Mouse (Mus musculus) ovary, postnatal 10 days (tissue): ENCODE results near the gene Klhl33.
"Not testable (repeated sequence)": the region's sequence is repeated elsewhere in the genome, so short reads cannot be mapped to it uniquely, and the experiment has no call there.

Source experiments
- DNase-seq: peaks from one replicate; pipeline ENCODE4 v3.0.0; 2022; ENCODE audit warnings: low spot score

The Klhl33 gene

DNA sequence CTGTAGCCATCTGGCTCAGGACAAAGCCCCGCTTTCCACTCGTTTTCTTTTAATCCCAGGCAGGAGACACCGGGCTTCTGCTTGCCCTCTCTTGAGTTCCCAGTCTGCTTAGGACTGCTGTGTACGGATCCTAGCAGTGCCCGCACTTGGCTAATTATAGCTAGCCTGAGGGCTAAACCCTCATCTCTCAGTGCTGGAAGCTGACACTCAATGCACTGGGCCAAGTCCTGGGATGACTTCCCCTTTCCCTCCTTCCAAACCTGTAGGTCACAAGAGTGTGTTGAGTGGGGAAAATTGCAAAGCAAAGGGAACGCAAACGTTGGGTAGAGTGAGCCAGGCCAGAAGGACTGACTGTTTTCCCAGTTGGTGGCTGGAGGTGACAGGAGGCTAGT, at the start of gene Klhl33:
Gene Klhl33, minus strand, starts transcription at position 134 of the 392 bp plus-strand sequence.
- no peak for DNase-seq

DNA sequence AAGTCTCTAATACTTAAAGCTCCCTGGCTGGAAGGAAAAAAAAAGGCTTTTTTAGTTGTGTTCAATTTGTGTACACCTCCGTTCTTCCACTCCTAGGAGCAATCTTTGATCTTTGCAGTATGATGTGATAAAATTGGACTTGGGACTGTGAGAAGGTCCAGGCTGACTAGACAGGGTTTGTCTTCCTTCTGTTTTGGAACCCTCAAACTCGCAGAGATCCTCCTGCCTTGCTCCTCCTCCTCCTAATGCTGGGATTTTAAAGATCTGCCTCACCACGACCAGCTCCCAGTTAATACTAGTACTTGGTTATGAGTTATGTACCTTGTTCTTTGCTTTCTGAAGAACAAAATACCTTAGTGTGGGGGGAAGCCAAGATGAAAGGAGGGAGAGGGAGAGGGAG, 48.2 kb upstream of the Klhl33 start:
- DNase-seq = not testable (repeated sequence)

DNA sequence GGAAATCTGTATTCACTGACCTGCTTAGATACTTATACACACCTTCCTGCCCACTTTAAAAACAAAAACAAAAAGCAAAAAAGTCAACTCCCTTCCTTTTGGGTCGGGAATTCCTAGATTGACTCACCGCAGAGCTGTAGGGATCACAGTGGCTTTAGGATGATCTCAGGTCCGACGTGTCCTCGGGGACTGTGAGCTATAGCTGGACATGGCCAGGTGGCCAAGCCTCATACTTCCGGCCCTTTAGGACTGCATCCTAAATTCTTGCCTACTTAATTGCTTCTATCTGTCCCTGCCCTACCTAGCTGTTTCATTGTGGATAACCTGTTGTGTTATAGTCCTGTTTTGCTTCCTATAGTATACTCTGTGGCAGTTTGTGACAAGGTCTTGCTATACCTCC, 47.8 kb upstream of the Klhl33 start:
- not testable (repeated sequence) for DNase-seq

DNA sequence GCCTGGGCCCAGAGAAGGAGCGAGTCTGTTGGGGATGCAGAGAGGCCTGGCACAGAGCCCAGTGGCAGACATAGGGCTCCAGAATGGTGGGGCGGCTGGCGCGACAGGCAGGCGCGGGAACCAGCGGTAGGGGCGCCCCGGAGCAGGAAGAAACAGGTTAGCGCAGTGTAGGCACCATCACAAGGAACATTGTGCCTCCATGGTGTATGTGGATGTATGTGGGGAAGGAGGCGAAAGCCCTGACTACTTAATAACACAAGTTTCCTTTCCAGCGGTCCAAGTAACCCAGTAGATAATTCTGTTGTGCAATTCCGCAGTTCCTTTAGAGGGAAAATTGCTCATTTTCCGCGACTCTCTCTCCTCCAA, 47.3 kb upstream of the Klhl33 start:
- DNase-seq = not testable (repeated sequence)

DNA sequence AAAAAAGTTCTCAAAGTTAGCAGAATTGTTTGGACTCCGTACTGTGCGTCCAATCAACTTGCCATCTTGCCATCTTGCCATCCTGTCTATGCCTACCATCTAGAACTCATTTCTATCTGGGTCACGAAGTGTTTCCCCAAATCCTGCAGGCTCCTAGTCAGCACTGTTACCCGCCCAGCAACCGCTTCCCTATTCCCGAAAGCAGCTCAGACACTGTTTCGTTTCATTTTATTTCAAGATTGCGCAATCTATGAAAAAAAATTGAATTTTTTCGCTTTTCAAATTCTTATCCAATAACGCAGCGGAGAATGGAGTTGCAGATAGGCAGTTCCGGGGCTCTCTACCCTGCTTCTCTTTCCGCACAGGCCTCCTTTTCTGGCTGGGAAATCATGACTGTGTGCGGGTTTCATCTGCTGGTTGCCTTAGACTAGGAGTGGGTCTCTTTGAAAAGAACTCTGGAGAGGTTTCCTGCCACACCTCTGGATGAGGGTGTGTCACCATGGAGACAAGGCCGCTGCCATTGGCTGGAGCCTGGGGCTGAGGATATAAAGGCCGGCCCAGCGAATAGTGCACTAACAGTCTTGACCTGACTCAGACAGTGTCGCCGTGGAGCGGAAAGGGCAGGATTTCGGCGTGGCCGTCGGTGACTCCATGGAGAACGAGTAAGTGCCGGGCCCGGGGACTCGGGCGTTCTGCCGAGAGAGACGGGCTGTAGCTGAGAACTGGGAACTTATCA, 46.8 kb upstream of the Klhl33 start, which contains the start of gene Gm49342:
Gene Gm49342, plus strand, starts transcription at position 586 of the 736 bp plus-strand sequence.
- peak; percentile 97 for DNase-seq

DNA sequence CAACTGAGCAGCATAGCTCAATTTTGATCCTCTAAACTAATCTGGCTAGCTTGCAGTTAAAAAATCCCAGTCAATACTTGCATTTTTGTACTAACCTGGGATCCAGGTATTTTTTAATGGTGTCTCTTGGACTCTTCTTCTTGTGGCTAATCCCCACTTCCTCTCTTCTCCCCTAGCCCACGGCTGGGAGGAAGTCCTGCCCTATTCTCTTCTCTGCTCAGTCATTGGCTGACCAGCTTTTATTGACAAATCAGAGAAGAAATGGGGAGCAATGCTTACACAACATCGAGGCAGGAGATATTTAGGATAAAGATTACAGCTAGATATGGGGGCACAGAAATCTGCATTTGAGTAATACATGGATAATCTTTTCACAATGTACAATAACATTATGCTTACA, 41.6 kb upstream of the Klhl33 start:
- DNase-seq = no peak

DNA sequence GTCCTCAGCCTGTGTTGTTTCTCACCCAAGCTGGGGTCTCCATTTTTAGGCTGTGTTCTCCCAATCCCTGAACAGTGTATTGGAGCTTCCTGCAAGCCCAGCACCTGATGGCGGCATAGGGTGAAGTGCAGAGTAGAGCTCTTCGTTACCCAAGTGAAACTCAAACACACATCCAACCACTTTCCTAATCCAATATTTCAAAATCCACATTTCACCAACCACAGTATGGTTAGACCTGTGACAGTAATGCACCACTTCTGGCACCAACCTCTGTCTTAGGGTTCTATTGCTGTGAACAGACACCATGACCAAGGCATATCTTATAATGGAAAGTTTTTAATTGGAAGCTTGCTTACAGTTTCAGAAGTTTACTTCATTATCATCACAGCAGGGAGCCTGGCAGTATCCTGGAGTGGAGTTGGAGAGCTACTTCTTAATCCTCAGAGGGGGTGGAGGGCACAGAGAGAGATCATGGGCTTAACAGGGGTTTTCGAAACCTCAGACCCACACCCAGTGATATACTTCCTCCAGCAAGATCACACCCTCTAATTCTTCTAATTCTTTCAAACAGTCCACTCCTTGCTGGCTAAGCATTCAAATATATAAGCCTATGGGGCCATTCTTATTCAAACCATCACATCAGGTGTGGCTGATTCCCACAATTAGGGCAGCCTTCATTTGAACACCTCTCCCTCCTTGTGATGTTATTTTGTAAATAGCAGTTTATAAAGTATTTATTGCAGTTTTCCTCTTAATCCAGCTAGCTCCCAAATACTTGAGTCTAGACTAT, 41.0 kb upstream of the Klhl33 start:
- no peak for DNase-seq

DNA sequence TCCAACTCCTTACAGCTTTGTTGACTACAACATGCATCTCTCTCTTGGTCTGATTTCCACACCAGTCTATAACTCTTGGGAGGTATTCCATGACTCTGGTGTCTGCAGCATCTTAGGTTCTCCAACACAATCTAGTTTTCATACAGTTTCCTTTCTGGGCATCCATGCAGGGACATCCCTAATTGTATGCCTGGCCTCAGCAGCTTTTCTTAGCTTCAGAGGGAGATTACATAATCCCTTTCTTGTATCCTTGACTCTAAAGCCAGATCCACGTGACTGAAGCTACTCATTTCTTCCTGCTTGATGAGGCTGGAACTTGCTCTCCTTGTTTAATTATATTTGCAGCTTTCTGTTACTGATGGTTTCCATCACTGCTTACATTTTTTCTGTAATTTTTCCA, 39.3 kb upstream of the Klhl33 start:
- no peak for DNase-seq

DNA sequence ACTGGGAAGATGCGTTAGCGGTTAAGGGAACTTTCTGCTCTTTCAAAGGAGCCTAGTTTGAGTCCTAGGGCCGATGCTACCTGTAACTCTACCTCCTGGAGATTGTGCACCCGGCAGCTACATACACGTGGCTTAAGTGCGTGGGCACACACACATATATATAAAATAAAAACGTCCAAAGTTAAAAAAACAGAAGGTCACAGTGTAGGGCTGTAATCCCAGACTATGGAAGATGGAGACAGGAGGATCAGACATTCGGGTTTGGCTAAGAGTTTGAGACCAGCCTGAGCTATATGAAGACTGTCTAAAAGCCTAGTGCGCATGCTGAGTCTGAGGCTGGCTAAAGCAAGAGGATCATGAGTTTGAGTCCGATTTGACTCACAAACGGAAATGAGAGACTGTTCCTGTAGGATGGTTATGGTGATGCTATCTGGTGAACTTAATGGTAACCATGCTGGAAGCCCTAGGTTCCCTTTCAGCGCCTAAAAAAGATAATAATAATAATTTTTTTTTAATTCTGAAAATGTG, 34.2 kb upstream of the Klhl33 start:
- no peak for DNase-seq

DNA sequence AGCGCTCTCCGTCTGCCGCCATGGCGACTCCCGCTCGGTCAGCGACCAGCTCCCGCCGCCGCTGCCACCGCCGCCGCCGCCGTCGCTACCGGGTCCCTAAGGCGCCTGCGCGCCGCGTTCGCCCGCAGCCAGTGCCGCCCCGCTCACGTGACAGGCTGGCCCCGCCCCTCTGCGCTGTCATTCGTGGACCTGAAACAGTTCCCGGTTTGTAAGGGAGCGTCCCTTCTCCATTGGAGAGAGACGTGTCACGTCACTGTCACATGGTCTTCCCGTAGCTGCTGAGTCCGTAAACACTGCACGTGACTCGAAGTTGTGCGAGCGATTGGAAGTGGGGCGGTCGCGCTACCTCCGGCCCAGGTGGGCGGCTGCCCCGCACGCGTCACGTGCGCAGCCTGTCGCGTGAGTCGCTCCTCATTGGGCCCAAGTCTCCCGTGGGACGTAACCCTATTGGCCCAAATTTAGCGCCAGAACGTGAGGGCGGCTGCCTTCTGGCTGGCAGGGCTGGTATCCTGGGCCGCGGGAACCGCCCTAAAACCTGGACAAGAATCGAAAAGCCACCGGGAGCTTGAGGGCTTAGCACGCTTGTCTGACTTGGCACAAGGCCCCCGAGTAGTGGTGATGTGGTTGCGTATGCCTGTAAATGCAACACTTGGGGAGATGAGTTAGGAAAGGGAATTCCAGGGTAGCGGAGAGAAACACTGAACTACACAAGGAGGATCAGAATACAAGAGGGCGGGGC, 33.6 kb upstream of the Klhl33 start, which contains the start of the genes Pip4p1 and Pnp:
Gene Pip4p1, minus strand, starts transcription at position 103 of the 739 bp plus-strand sequence.
Gene Pnp, plus strand, starts transcription at position 329 of the 739 bp plus-strand sequence.
- peak; percentile 89 for DNase-seq

DNA sequence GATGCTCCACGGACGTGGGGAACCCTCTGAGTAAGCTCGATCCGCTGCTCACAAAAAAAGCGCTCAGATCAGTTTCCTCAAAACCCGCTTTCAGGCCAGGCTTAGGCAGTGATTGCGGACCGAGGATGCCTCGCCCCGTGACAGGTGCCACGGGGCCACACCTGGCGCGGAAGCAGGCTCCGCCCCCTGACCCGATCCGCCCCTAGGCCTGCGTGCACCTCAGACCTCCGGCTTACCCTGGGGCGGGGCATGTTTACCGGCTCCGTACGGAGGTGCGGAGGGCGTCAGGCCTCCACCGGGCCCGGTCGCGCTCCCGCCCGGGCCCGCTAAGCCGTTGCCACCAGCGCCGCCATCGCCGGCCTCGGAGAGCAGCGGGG, 33.1 kb upstream of the Klhl33 start:
- peak; percentile 4 for DNase-seq

DNA sequence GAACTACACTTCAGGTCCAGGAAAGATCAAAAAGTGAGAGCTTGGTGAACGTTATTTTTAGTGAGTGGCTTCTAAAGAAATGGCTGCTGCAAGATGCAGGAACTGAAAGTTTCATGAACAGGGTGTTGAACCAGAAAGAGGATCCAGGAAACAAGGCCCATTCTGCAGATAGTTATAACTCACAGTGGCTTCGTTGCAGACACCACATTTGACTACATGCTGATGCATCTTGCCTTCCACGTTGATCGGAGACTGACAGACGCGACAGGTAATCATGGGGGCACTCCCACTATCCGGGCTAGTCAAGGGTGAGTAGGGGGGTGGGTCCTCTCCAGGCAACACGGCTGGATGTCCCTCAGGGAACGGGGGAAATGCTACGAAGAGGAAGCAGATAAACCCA, 32.6 kb upstream of the Klhl33 start:
- DNase-seq = no peak

DNA sequence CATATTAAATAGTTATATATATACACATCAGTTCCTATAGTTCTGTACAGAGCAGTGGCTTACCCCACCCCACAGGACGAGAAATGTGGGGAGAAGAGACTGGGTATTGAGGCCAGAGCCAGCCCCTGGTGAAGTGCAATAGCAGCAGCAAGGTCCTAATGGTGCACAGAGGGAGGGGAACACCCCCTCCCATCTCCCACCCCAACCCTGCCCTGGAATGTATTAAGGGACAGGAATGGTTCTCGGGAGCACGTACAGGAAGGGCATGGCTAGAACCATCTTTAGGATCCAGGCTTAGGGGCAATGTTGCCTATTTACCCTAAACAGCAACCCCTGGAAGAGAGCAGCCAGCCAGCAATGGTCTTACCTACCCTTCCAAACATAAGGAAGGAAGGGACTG, 30.1 kb upstream of the Klhl33 start:
- no peak for DNase-seq

DNA sequence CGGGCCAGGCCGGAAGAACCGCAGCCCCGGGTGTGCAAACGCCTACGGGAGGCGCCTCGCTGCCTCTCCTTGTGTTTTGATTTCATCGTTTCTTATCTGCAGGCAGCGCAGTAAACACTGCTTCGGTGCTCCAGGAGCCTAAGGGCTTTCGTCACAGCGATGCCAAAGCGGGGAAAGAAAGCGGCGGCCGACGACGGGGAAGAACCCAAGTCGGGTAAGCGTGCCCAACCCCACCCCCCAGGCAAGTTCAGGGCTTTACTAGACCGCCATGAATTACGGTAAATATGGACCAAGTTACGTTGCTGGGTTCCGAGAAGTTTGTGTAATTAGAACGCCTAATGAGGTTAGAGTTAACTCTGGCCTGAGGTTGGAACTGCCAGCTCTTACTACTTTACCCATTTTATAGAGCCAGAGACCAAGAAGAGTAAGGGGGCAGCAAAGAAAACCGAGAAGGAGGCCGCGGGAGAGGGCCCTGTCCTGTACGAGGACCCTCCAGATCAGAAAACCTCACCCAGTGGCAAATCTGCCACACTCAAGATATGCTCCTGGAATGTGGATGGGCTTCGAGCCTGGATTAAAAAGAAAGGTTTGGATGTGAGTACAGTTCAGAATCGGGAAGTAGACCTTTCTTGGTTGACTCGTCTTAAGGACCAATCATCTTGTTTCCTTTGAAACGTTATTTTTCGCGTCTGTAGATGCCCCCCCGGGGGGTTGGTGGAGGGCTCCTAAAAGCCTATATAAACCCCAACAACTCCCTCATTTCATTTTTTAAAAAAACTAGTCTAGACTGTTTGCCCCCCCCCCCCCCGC, 28.0 kb upstream of the Klhl33 start:
- DNase-seq = no peak

DNA sequence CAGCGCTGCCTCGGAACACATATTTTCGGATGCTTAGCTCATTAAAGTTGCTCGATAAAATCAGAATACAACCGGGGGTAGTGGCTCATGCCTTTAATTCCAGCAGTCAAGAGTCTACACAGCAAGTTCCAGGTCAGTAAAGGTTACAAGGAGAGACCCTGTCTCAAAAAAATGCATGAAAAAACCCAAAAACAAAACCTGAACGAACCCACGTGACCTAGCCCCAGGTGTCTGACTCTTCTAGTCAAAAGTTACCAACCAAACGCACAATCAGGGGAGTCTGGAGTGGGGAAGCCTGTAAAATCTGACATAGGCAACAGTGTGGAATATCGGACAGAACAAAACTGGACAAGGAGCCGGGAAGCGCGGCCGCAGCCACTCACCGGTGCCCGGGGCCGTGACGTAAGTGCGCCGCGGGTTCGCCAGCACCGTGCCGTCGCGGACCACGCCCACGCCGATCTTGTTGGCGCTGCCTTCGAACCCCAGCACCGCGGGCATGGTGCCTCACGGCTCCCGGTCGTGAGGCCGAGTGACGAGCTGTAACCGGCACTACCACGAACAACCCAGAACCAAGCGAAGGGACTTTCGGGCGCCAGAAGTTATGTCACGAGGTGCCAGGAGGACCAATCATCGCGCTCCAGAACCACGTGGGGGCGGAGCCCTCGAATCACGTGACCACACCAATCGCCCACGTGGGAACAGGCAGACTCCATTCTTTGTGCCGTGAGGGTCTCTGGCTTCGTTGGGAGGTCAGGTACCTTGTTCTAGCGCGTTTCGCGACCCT, 27.2 kb upstream of the Klhl33 start, which contains the start of the genes Osgep and Apex1:
Gene Osgep, minus strand, starts transcription at position 613 of the 784 bp plus-strand sequence.
Gene Apex1, plus strand, starts transcription at position 688 of the 784 bp plus-strand sequence.
- DNase-seq = peak; percentile 95

DNA sequence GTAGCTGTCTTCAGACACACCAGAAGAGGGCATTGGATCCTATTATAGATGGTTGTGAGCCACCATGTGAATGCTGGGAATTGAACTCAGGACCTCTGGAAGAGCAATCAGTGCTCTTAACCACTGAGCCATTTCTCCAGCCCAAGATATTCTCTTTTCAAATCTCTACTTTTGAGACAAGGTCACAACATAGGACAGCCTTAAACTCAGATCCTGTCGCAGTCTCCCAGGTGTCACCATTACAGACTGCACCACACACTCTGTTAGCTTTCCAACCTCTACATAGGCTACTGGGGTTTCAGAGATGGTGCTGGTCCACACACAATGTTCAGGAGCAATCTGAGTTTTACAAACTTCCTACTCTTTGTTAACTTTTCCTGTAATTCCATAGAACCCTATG, 26.1 kb upstream of the Klhl33 start:
- DNase-seq = not testable (repeated sequence)

DNA sequence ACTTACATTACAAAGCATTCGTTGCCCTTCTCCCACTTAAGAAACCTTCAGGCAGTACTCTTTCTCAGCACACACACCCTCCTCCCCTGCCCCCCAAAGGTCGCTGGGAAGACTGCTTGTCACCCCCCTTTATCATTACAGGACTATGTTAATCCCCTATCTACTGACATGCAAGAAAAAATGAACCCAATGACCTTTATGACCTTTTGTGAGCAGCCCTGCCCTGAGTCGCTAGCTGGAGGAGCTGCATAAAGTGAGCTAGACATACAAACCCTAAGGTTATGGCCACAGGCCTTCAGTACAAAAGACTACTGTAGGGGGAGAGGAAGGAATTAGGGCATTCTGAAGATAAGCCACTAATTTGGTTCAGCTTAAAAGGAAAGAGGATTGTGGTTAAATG, 14.0 kb upstream of the Klhl33 start:
- DNase-seq = no peak

DNA sequence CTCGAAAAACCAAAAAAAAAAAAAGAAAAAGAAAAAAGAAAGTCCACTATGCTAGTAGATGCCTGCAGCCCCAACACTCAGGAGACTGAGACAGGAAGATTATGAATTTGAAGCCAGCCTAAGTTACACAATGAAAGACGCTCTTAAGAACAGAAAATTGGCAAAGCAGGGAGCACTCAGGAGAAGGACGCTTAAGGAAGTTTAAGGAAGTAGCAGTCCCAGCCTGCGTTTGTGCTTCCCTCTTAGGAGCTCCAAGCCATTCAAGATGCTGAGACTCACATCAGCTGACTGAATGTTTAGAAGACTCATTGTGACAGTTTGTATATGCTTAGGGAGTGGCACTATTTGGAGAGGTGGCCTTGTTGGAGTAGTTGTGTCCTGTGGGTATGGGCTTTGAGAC, 10.8 kb upstream of the Klhl33 start:
- no peak for DNase-seq

DNA sequence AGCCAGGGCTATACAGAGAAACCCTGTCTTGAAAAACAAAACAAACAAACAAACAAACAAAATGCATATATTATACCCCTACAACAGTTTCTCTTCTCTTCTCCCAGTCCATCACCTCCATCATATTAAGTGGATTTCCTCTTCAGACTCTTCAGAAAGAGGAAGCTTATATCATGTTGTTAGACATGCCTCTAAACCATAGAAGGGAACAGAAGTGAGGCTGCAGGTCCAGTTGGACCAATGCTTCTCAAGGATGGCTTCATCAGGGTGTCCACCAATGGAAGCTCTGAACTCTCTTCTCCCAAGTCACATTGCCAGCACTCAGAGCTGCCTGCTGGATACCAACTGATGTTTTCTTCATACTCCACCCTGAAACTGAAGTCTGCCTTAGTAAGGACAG, 8.0 kb upstream of the Klhl33 start:
- DNase-seq = not testable (repeated sequence)

DNA sequence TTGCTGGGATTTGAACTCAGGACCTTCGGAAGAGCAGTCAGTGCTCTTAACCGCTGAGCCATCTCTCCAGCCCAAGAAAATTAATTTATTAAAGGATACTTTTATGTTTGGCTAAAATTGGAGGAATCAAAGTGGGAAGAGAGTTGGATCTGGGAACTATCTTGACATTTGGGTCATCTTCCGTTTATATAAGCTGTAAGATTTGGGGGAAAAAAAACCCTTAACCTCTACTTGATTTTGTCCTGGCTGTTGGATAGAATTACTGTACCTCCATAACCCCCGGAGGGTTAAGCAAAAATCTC, 7.5 kb upstream of the Klhl33 start:
- no peak for DNase-seq
